Mouse (Mus musculus) layer of hippocampus, adult 18-20 months (tissue): ENCODE measurements around the gene Syvn1. TPM values are rescaled to one million over a fixed set of nuclear protein-coding genes. Genes with fewer than 3 reads are reported as not detected.

ENCODE experiments used
- microRNA-seq, 2 experiments: library from miRNA; unstranded; fragments of <30 nt; microRNA quantifications; one replicate each; pipeline ENCODE4 v1.2.0; 2021
- total RNA-seq, 2 experiments: library from RNA; stranded (reverse); gene quantifications; 2 replicates each; pipeline ENCODE4 v1.2.3; 2021

The Syvn1 gene
- total RNA-seq, 2 experiments from 2014 or later = 43.4 to 44.5 TPM

Small RNAs within 50 kb of the gene (microRNA-seq; reads per million reads assigned to microRNA genes)
- gene Mir6988 = 2.0 to 3.5 reads per million in 2 experiments

Other genes starting within 250 kb of the Syvn1 start
- gene Frmd8, start 171.3 kb upstream of the Syvn1 start, total RNA-seq = 10 to 100 TPM; 12.7 to 13.0 TPM
- gene Slc25a45, start 168.8 kb upstream of the Syvn1 start, total RNA-seq = 1 to 10 TPM; 2.9 to 3.2 TPM
- gene Tigd3, start 152.4 kb upstream of the Syvn1 start, total RNA-seq = 1 to 10 TPM; 2.5 TPM
- gene Dpf2, start 133.6 kb upstream of the Syvn1 start, total RNA-seq = 100 to 1,000 TPM in 1 of 2 experiments, 10 to 100 TPM in 1; 90.8 to 100 TPM
- 1 to 10 TPM; 4.3 to 4.6 TPM for gene Cdc42ep2, start 121.8 kb upstream of the Syvn1 start, total RNA-seq
- 1 to 10 TPM; 5.0 to 5.9 TPM for gene Pola2, start 82.4 kb upstream of the Syvn1 start, total RNA-seq
- gene Slc22a20, start 60.4 kb upstream of the Syvn1 start, total RNA-seq = not detected
- 10 to 100 TPM; 23.2 to 24.8 TPM for gene Capn1, start 30.7 kb upstream of the Syvn1 start, total RNA-seq
- 10 to 100 TPM; 48.0 to 52.0 TPM for gene Mrpl49, start 11.2 kb downstream of the Syvn1 start, total RNA-seq
- gene Fau, start 11.3 kb downstream of the Syvn1 start, total RNA-seq = 100 to 1,000 TPM; 769 to 789 TPM
- gene Znhit2, start 14.6 kb downstream of the Syvn1 start, total RNA-seq = 10 to 100 TPM; 34.6 to 36.2 TPM
- gene Tm7sf2, start 21.8 kb downstream of the Syvn1 start, total RNA-seq = 10 to 100 TPM; 22.4 to 24.4 TPM
- gene Vps51, start 30.7 kb downstream of the Syvn1 start, total RNA-seq = 10 to 100 TPM; 93.7 to 94.4 TPM
- gene Tmem262, start 33.5 kb downstream of the Syvn1 start, total RNA-seq = not detected
- gene Gm28374, start 35.7 kb downstream of the Syvn1 start, total RNA-seq = 1 to 10 TPM in 1 of 2 experiments, under 1 TPM in 1; 0.91 to 1.3 TPM
- gene Zfpl1, start 38.4 kb downstream of the Syvn1 start, total RNA-seq = 10 to 100 TPM; 36.6 to 42.0 TPM
- not detected for gene Cdca5, start 38.4 kb downstream of the Syvn1 start, total RNA-seq
- not detected for gene AC131692.1, start 47.8 kb downstream of the Syvn1 start, total RNA-seq
- under 1 TPM in 1 of 2 experiments, not detected in 1; 0.12 TPM for gene Naaladl1, start 59.2 kb downstream of the Syvn1 start, total RNA-seq
- 10 to 100 TPM; 15.5 to 15.6 TPM for gene Sac3d1, start 72.1 kb downstream of the Syvn1 start, total RNA-seq
- 10 to 100 TPM; 37.6 to 45.1 TPM for gene Snx15, start 81.7 kb downstream of the Syvn1 start, total RNA-seq
- under 1 TPM; 0.59 to 0.89 TPM for gene Batf2, start 94.4 kb downstream of the Syvn1 start, total RNA-seq
- 10 to 100 TPM; 83.2 to 84.8 TPM for gene Arl2, start 95.0 kb downstream of the Syvn1 start, total RNA-seq
- not detected for gene Majin, start 137.8 kb downstream of the Syvn1 start, total RNA-seq
- not detected for gene Gpha2, start 179.8 kb downstream of the Syvn1 start, total RNA-seq
- 100 to 1,000 TPM; 133 TPM for gene Ppp2r5b, start 189.3 kb downstream of the Syvn1 start, total RNA-seq
- 10 to 100 TPM; 34.0 to 34.2 TPM for gene Atg2a, start 195.1 kb downstream of the Syvn1 start, total RNA-seq
- 10 to 100 TPM; 86.6 to 88.0 TPM for gene Ehd1, start 230.1 kb downstream of the Syvn1 start, total RNA-seq